Mouse (Mus musculus) MEL-GATA-1-ER (cell line): ENCODE data around the gene Mroh3.

Source experiments
- DNase-seq: peaks from one replicate; pipeline ENCODE4 v3.0.0-alpha.2; 2012; ENCODE audit warnings: low read depth; ENCODE audit errors: extremely low read depth

Gene Mroh3

GRCm38 (mm10) chr1:136228328-136229039 lies 15.9 kb upstream of the Mroh3 start:
- DNase-seq, result no peak

- DNase-seq, result no peak
These were observed 15.2 kb upstream of the Mroh3 start for GRCm38 (mm10) chr1:136227870-136228269.

DNA sequence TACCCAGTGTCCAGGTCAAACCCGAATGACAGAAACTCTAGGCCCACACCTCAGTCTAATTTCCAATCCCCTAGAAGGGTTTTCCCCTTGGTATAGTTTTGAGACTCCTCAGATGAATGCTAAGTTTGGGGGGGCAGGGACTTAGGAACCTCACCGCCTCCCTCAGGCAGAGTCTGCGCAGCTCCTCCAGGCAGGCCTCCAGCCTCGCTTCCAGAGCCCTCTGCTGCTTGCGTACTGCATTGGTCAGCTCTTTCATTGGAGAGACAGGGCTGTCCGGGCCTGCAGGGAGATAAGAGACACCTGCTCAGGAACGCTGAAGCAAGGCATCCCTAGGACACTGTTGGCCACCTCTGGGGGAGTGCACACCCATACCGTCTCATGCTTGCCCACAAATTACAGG lies 14.0 kb upstream of the Mroh3 start:
- DNase-seq, result no peak

GRCm38 (mm10) chr1:136225846-136226245 lies 13.2 kb upstream of the Mroh3 start:
- DNase-seq, result no peak

GRCm38 (mm10) chr1:136223758-136224342 lies 11.2 kb upstream of the Mroh3 start:
- no peak for DNase-seq

DNA sequence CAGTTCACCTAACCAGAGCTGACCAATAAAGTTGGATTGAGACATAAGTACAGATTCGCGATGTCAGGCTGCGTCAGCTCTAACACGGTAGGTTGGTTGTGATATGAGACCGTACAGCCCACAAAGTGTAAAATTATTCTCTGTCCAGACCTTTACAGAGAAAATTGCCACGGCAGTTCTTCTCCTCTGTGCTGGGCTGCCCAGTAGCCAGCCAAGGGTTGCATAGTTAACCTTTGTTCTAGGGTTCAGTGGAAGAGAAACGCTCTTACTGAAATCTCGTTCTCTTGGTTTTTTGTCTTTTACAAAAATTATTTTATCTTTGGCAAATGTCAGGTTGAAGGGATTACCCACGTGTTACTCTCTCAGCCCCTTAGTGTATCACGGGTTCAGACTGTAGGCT lies 9.8 kb upstream of the Mroh3 start:
- no peak for DNase-seq

DNA sequence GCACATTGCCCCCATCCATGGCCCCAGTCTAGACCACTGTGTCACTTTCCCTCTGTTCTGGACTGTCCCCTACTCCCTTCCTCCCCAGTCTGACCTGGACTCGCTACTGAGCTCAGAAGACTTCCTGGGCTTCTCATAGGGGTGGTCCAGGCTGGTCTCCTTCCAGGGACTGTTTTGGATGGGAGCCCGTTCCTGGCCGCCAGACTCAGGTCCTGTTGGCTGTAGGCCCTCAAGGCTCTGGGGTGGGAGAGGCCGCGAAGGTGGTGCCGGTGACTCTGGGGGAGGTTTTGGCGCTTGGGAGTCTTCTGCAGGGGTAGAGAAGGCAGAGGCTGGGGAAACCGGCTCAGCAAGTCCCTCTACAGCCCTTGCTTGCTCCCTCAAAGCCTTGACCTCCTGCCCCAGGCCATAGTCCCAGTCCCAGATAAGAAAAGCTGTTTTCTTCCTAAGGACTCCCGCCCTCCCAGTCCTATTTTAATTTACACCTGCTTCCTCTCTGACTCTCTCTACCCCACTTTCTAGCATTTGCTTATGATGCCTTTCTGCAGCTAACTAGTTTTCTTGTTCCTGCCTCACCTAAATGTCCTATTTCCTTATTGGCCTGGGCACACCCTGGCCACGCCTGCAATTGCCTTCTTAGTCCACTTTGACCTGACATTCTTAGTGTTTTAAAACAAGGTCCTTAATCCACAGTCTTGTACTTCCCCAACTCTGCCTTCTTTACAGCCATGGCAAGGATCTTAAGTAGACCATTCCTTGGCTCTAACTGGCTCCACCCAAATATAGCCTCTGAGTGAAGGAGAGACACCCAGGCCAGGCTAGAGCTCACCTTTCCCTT lies 7.6 kb upstream of the Mroh3 start:
- DNase-seq, result no peak

- DNase-seq, result no peak
These were observed 1.7 kb upstream of the Mroh3 start for GRCm38 (mm10) chr1:136214304-136214703.

DNA sequence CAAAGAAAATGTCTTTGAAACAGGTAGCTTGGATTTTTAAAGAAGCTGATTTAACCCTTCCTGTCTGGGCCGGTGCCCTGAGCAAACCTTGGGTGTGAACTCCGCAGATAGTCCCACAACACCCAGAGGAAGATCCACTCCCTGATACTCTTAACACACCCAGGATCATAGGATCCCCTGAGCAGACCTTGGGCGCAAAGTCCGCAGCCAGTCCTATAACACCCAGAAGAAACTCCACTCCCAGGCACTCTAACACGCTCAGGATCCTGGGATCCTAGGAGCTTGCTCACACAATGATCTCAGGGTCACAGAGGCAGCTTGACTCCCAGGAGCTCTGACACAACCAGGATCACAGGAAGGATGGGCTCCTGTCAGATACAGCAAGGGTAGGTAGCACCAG lies 22.6 kb downstream of the Mroh3 start:
- no peak for DNase-seq

- DNase-seq, result peak; percentile 69
These were observed 33.1 kb downstream of the Mroh3 start for GRCm38 (mm10) chr1:136179511-136180001.

DNA sequence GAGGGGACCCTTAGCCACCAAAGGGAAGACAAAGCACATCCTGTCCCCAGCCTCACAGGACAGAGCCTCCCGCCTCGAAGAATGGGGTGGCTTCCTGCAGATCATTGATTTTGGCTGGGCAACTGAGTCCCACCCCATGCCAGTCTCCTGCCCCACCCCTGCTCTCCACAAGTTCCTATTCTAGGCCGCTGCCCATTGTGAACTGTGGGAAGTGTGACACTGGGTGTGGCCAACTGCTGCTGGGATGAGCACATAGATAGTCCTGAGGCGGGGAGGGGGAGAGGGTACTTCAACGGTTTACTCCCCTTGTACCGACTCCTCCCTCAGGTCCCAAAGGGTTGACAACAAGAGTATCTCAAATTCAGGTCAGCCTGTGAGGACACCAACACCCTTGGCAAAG lies 33.9 kb downstream of the Mroh3 start:
- DNase-seq, result peak; percentile 62

DNA sequence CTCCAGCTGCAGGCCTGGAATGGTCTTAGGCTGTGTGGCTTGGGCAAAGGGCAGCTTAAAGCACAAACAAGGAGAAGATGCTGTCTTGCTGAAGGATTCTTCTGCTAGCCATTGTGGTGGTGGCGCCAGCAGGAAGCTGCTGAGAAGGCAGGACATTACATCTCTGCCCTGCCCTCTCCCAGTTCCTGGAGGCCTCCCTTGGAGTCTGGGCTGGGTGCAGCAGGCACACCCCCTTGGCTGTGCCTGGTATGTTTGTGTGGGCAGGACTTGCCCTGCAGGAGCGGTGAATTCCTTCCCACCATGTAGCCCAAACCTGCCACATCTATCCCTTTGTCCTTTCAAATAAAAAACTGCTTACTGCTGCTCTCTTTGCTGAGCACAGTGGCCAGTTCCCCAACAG lies 35.5 kb downstream of the Mroh3 start:
- DNase-seq, result no peak

DNA sequence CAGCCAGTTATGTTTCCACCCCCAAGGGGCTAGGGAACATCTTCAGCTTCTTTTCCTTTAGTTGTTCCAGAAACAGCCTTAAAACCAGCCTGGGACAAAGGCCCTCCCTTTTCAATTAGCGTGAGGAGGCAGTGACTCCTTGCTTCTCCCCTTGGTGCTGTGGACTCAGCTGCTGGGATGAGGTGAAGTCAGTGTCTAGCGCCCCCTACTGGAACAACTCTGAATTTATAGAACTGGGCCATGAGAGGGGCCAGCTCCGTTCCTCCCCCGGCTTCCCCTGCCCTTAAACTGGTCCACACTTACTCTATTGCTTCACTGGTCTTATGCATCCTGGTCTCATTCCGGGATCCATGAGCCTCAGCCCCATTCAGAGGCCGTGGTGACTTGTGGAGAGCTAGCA lies 37.4 kb downstream of the Mroh3 start:
- no peak for DNase-seq

GRCm38 (mm10) chr1:136174101-136174606 lies 38.5 kb downstream of the Mroh3 start:
- DNase-seq, result no peak

DNA sequence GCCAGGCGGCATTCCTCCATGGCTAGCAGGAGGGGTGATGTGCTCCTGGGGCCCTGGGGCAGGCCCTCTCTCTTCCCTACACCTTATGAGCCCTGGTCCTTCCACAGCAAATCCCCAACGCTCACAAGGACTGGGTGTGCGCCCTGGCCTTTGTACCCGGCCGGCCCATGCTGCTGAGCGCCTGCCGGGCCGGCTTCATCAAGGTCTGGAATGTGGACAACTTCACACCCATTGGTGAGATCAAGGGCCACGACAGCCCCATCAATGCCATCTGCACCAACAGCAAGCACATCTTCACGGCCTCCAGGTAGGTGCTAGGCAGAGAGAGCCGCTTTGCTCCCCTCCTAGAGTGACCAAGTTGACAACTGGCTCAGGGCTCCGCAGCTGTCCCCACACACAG lies 39.9 kb downstream of the Mroh3 start:
- DNase-seq, result no peak

GRCm38 (mm10) chr1:136170109-136170508 lies 42.5 kb downstream of the Mroh3 start:
- DNase-seq, result peak; percentile 46

DNA sequence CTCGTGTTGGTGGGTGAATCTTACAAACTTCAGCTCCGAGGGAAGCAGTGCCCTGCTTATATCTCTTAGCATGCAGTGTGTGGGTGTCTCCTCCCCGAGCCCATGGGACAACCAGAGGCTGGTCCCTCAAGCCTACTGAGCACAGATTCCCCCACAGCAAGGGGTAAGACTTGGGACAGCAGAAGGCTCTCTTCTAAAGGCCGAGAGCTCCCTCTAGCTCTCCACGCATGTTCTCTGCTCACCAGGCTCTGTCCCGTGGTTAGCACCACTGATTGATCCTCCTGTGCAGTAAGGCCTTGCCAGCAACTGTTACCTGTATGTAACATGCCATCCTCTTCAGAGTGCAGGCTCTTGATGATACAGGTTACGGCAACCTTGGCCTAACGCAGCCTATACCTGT lies 45.0 kb downstream of the Mroh3 start:
- DNase-seq, result no peak

DNA sequence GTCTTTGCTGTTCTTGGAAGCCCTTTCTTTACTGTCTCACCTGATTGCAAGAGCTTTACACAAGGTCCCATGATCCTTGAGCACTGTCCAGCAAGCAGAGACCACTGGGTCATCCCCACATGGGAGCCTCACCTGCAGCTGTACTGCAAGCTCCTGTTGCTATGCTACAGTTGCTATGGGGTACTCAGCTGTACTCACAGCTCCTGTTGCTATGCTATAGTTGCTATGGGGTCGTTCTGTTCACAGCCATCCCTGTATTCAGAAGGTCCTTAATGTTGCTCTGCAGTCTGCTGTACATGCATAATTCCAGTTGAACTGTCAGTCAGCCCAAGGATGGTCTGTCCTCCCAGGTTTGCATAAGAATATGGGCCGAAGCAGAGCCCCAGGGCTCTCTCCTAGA lies 47.2 kb downstream of the Mroh3 start:
- no peak for DNase-seq

DNA sequence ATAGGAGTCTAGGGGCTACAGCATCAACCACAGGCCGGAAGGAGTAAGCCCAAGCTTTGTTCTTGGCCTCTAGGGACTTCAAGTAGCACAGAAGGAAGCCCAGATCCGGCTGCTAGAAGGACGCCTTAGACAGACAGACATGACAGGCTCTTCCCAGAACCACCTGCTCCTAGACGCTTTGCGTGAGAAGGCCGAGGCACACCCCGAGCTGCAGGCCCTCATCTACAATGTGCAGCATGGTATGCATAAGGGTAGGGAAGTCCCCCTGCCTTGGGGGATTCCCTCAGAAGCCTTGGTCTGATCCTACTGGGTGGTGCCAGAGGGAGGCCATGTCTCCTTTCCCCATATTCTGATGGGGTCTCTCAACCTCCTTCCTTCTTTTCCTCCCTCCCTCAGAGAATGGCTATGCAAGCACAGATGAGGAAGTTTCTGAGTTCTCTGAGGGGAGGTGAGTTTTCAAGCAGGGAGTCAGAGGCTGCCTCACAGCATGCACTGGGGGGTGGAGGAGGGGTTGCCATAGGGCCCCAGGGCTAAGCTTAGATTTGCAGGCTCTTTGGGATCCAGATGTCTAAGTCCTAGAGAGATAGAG lies 51.2 kb downstream of the Mroh3 start:
- DNase-seq, result no peak

GRCm38 (mm10) chr1:136160930-136161329 lies 51.7 kb downstream of the Mroh3 start:
- DNase-seq, result no peak

GRCm38 (mm10) chr1:136160297-136160696 lies 52.3 kb downstream of the Mroh3 start:
- DNase-seq, result no peak

DNA sequence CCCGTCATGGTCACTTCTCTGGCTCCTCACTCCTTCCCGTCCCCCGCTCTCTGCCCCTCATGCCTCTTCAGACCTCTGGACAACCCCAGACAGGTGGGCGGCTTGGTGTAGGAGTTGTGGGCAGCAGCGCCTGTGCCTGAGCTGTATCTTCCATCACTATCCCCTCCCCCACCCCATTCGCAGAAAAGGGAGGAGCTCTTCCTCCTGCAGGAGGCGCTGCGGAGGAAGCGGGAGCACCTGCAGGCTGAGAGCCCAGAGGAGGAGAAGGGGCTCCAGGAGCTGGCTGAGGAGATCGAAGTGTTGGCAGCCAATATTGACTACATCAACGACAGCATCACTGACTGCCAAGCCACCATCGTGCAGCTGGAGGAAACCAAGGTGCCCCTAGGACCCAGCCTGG lies 52.8 kb downstream of the Mroh3 start:
- DNase-seq, result no peak
